Mouse (Mus musculus) kidney, embryonic 16.5 days (tissue): Measurements from ENCODE around the gene Myzap. TPM values are rescaled to one million over a fixed set of nuclear protein-coding genes. Genes with fewer than 3 reads are reported as not detected.

Experiments
- ATAC-seq: fragments of 200-750 bp; cut with Nextera tagmentation; 2 replicates; pipeline ENCODE4 v1.8.0; 2017; ENCODE audit warnings: moderate TSS enrichment; ENCODE audit not compliant: low FRiP score, low TSS enrichment
- H3K27ac ChIP-seq: fragments of 300-500 bp; sonication (generic); 2 replicates; pipeline ENCODE4 v1.5.1; 2014; ENCODE audit warnings: low read length
- H3K27me3 ChIP-seq: fragments of 300-500 bp; sonication (generic); 2 replicates; pipeline ENCODE4 v1.6.1; 2014; ENCODE audit warnings: low read length, control low read depth, mixed read lengths; ENCODE audit not compliant: insufficient read depth
- H3K36me3 ChIP-seq: fragments of 300-500 bp; sonication (generic); 2 replicates; pipeline ENCODE4 v1.6.1; 2014; ENCODE audit warnings: low read length, control low read depth, mixed read lengths; ENCODE audit not compliant: insufficient read depth
- H3K4me1 ChIP-seq: fragments of 300-500 bp; sonication (generic); 2 replicates; pipeline ENCODE4 v1.6.1; 2014; ENCODE audit warnings: low read length, control low read depth, mixed read lengths; ENCODE audit not compliant: insufficient read depth
- H3K4me2 ChIP-seq: fragments of 300-500 bp; sonication (generic); replicated peaks from 2 replicates; pipeline ENCODE4 v1.6.1; 2014; ENCODE audit warnings: low read depth, low read length
- H3K4me3 ChIP-seq: fragments of 300-500 bp; sonication (generic); 2 replicates; pipeline ENCODE4 v1.5.1; 2014; ENCODE audit warnings: mild to moderate bottlenecking, low read length
- H3K9ac ChIP-seq: fragments of 300-500 bp; sonication (generic); replicated peaks from 2 replicates; pipeline ENCODE4 v1.6.1; 2014; ENCODE audit warnings: low read length
- H3K9me3 ChIP-seq: fragments of 300-500 bp; sonication (generic); 2 replicates; pipeline ENCODE4 v1.6.1; 2016; ENCODE audit warnings: low read length, control low read depth
- WGBS: fragments of 180-500 bp; shearing (Covaris S2); extraction: QIAGEN DNeasy Blood & Tissue Kit; methylation state at CpG from one replicate; pipeline ENCODE4 v1.1.7; 2014; 5-methylcytosine and 5-hydroxymethylcytosine counted together
- polyA plus RNA-seq: library from polyadenylated mRNA; unstranded; fragments of >200 nt; fragmentation: Nextera tagmentation; extraction: Ambion mirVana; gene quantifications from 2 replicates; pipeline ENCODE4 v1.2.1, GENCODE M21; 2015

The Myzap gene
- polyA plus RNA-seq, 1 experiment from 2014 or later: 19.0 TPM

DNA sequence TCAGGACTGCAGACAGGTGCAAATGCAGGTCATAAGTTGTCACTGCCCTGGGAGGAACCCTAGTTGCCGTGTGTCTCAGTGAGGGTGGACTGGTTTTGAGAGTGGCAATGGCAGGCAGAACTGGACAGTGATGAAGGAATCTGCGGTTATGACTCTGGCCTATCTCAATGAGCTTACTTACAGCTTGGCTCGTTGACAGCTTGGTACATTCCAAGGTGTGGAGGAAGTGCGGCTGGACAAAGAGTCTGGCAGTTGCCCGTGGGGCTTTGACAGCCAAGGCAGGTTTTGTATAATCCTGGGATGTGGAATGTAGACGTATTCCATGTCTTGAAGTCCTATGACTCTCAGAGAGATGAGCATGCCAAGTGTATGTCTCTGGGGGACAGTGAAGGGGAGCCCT lies 16.9 kb upstream of the Myzap start:
- Histone ChIP-seq H3K4me1 (peaks cover 14% of the 10 kb centered on the region), H3K9ac (no peak overlapping the region), H3K27me3 (no peaks in the 10 kb centered on the region), H3K36me3 (no peaks in the 10 kb centered on the region), H3K4me3 (no peak overlapping the region), H3K27ac (no peak overlapping the region), H3K4me2 (no peak overlapping the region), H3K9me3 (no peaks in the 10 kb centered on the region)
- no peak for ATAC-seq
- 65% methylated on average over 6 of the region's 6 CpGs for WGBS

- 38% methylated on average over 13 of the region's 13 CpGs for WGBS
- peak; percentile 88 for ATAC-seq
- H3K4me1 ChIP-seq: peaks cover 10% of the 10 kb centered on the region
- H3K36me3 ChIP-seq: no peaks in the 10 kb centered on the region
- H3K4me3 ChIP-seq: no peak overlapping the region
- H3K4me2 ChIP-seq: no peak overlapping the region
- no peak overlapping the region for H3K9ac ChIP-seq
- no peaks in the 10 kb centered on the region for H3K9me3 ChIP-seq
- peak overlapping the region; percentile 86 for H3K27ac ChIP-seq
- H3K27me3 ChIP-seq: no peaks in the 10 kb centered on the region
Observed at GRCm38 (mm10) chr9:71606296-71607057, 14.3 kb upstream of the Myzap start.

DNA sequence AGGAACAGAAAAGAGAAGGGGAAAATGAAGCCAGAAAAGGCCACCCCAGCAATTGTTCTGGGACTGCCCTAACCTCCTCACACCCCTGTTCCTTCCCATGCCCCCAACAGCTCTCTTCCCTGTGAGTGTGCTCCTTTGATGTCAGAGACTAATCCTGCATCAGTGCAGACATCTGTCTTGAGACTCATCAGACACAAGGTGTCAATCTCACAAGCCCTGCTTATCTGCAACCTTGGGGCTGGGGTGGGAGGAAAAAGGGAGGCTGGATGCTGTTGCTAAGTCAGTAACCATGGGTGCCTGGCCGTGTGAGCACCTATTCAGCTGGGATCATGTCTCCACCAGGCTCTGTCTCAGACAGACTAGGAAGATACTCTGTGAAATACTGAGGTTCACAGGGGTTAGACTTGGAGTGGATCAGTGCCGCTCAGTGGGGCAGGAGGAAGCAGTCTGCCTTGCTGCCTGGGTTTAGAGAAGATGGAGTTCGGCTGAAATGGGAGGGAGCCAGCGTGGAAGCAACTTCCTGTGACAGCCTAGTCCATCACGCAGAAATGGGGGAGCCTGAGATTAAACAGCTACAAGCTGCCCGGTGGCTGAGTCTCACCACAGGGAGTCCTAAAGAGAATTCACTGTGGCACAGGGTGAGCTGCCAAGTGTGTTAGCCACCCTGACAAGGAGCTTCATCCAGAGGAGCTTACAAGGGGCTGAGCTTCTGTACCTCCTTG lies 12.9 kb upstream of the Myzap start:
- no peak for ATAC-seq
- no peaks in the 10 kb centered on the region for H3K36me3 ChIP-seq
- H3K27ac ChIP-seq: no peak overlapping the region
- WGBS: 44% methylated on average over 6 of the region's 6 CpGs
- H3K4me1 ChIP-seq: peaks cover 10% of the 10 kb centered on the region
- no peak overlapping the region for H3K4me3 ChIP-seq
- no peak overlapping the region for H3K4me2 ChIP-seq
- H3K9ac ChIP-seq: no peak overlapping the region
- no peaks in the 10 kb centered on the region for H3K9me3 ChIP-seq
- H3K27me3 ChIP-seq: no peaks in the 10 kb centered on the region

- WGBS: 72% methylated on average over 7 of the region's 7 CpGs
- H3K4me2 ChIP-seq: no peak overlapping the region
- no peaks in the 10 kb centered on the region for H3K27me3 ChIP-seq
- ATAC-seq: peak; percentile 51; the same call in 1 of the 2 replicates
- H3K9ac ChIP-seq: no peak overlapping the region
- H3K4me1 ChIP-seq: 0 out of 2 replicates have a peak, but pooled peaks cover 6% of the 10 kb centered on the region
- H3K27ac ChIP-seq: no peak overlapping the region
- H3K4me3 ChIP-seq: no peak overlapping the region
- no peaks in the 10 kb centered on the region for H3K36me3 ChIP-seq
- no peaks in the 10 kb centered on the region for H3K9me3 ChIP-seq
Observed at GRCm38 (mm10) chr9:71599861-71600260, 7.7 kb upstream of the Myzap start.

- Histone ChIP-seq H3K9ac (no peak overlapping the region), H3K9me3 (no peaks in the 10 kb centered on the region), H3K27ac (no peak overlapping the region; the same call in 1 of the 2 replicates), H3K36me3 (no peaks in the 10 kb centered on the region), H3K4me3 (no peak overlapping the region), H3K27me3 (no peaks in the 10 kb centered on the region), H3K4me2 (no peak overlapping the region), H3K4me1 (peaks cover 14% of the 10 kb centered on the region)
- 33% methylated on average over 6 of the region's 6 CpGs for WGBS
- ATAC-seq: no peak
Observed at GRCm38 (mm10) chr9:71596888-71597287, 4.7 kb upstream of the Myzap start.

GRCm38 (mm10) chr9:71592577-71593285 lies 571 bp upstream of the Myzap start:
- Histone ChIP-seq H3K27ac (peak overlapping the region; percentile 25; the same call in 1 of the 2 replicates), H3K9ac (peak overlapping the region; percentile 71)

DNA sequence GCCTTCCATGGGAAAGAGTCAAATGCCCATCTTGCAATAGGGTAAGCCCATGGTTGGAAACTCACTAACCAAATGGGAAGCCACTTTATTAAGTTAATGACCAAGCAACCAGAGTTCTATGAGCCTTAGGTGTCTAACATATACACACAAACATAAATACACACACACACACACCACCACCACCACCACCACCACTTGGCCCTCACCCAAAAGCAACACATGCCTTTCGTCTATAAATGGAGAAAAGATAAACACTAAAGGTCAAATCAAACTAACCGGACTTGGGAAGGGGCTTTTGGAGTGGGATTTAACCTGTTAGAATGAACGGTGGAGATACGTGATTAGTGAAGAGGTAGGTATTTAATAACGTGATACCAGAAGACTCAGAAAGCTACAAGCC lies 1.1 kb downstream of the Myzap start:
- 18% methylated on average over 5 of the region's 5 CpGs for WGBS
- ATAC-seq: no peak
- no peak overlapping the region for H3K27ac ChIP-seq

More at GRCm38 (mm10) chr9:71592577-71593285, 571 bp upstream of the Myzap start:
- H3K4me2 ChIP-seq: peak overlapping the region; percentile 89
- no peaks in the 10 kb centered on the region for H3K36me3 ChIP-seq
- no peaks in the 10 kb centered on the region for H3K9me3 ChIP-seq
- no peaks in the 10 kb centered on the region for H3K27me3 ChIP-seq
- H3K4me3 ChIP-seq: peak overlapping the region; percentile 65
- ATAC-seq: no peak; the same call in 1 of the 2 replicates
- 36% methylated on average over 6 of the region's 6 CpGs for WGBS
- H3K4me1 ChIP-seq: peaks cover 21% of the 10 kb centered on the region

DNA sequence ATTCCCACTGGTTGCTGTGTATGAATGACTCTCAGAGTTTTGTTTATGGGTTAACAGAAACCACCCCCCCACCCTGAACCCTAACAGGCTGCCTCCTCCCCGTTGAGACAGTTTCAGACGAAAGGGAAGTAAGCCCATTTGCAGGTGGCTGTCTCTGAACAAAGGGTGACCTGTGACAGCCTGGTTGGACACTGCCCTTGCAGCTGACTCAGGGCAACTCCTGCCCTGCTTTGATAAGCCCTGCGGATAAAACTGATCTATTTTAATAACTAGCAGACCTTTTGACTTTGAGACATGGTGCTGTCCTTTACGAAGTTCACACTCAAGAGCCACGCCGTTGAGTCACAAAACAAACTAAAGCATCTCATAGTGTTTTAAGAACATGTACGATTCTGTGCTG lies 2.4 kb downstream of the Myzap start:
- Histone ChIP-seq H3K4me3 (no peak overlapping the region), H3K27me3 (no peaks in the 10 kb centered on the region), H3K9me3 (peaks cover 7% of the 10 kb centered on the region; the same call in 1 of the 2 replicates), H3K36me3 (peaks cover 9% of the 10 kb centered on the region; the same call in 1 of the 2 replicates), H3K9ac (no peak overlapping the region; the same call in 1 of the 2 replicates), H3K27ac (no peak overlapping the region), H3K4me2 (0 out of 2 replicates have a peak overlapping the region, but pooled peaks have one; percentile 31), H3K4me1 (peaks cover 21% of the 10 kb centered on the region)
- ATAC-seq: no peak
- WGBS: 52% methylated on average over 7 of the region's 7 CpGs

More for the DNA sequence above, 1.1 kb downstream of the Myzap start:
- Histone ChIP-seq H3K9me3 (no peaks in the 10 kb centered on the region; the same call in 1 of the 2 replicates), H3K4me3 (peak overlapping the region; percentile 65), H3K9ac (no peak overlapping the region), H3K36me3 (no peaks in the 10 kb centered on the region), H3K4me2 (peak overlapping the region; percentile 89), H3K4me1 (peaks cover 21% of the 10 kb centered on the region), H3K27me3 (no peaks in the 10 kb centered on the region)

DNA sequence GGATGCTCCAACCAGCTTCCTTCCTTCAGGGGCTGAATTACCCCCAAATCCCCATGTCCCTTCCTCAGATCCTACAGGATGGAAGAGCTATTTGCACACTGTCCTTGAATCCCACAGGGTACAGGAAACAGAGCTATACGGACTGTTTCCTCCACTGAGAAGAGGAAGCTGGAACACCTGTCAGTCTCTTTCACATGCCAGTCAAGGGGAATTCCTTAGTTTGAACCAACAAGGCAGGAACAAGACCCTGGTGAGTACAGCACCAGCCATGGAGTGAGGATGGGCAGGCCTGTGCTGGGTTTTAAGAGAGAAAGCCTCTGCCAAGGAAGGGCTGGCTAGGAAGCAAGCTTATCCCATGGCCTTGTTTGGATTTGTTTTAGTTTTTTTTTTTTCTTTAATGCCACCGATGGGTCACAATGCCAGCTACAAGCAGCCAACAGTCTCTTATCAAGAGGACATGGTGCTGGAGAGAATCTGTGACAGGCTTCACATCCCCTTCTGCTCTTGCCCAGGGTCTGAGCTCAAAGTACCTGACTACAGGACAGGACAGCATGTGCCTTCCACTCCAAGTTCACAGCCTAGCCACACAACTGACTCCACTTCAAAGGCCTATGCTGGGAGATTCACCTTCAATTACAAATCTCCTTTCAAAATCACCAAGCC lies 3.1 kb downstream of the Myzap start:
- no peak overlapping the region for H3K4me2 ChIP-seq
- no peak overlapping the region for H3K9ac ChIP-seq
- no peak overlapping the region for H3K4me3 ChIP-seq
- H3K9me3 ChIP-seq: peaks cover 7% of the 10 kb centered on the region; the same call in 1 of the 2 replicates
- H3K36me3 ChIP-seq: peaks cover 11% of the 10 kb centered on the region; the same call in 1 of the 2 replicates
- no peak overlapping the region for H3K27ac ChIP-seq
- WGBS: 72% methylated on average over 2 of the region's 2 CpGs
- H3K27me3 ChIP-seq: no peaks in the 10 kb centered on the region
- peaks cover 21% of the 10 kb centered on the region for H3K4me1 ChIP-seq
- no peak for ATAC-seq
